Mouse (Mus musculus): ENCODE measurements around the gene Fbxo10. TPM values are rescaled to one million over a fixed set of nuclear protein-coding genes. Genes with fewer than 3 reads are reported as not detected.
"Not testable (repeated sequence)": the region's sequence is repeated elsewhere in the genome, so short reads cannot be mapped to it uniquely, and the experiment has no call there.

Gene Fbxo10
- total RNA-seq, 2 experiments from 2014 or later = 11.1 to 12.8 TPM

DNA sequence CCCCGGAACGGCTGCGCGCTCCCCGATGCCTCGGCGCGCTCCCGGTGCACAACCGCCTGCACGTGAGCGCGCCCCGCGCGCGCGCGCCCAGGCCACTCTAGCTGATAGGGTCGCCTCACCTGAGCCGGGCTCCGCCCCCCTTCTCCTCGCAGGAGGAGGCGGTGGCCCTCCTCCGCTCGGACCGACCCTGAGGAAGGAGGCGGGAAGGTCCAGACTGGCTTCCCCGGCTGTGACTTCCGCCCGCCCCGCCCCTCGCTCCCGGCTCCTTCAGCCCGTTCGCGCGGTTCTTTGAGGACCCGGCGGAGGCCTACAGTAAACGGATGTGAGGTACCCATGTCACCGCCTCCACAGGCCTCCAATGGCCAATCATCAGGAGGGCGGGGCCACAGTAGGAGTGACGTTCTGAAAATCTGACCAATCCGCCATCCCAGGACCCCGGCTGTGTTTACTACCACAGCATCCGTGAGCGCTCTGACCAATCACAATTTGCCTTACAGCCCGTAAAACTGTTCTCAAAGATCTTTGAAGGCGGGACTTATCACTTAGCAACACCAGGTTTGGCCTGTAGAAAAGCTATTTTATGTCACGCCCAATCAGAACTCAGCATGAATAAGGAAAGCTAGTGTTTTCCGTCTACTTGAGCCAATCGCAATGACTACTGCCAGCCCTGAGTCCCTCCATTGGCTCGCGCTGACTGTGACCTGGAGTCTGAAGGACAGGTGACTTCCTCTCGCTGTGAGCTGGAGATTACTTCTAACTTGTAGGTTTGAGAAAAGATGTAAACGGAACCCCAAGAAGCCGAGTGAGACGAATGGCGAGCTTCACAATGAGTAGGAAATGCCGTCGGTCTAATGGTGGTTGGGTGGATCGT is 72.1 kb downstream of the Fbxo10 start, which contains the start of gene Zbtb5:
Gene Zbtb5, minus strand, starts transcription at position 308 of the 871 bp plus-strand sequence.
- peak; percentile 100 for DNase-seq (ENCODE audit: low spot score)
- intact Hi-C loops (cut with DNase I) = loop anchor here (5.0 to 10.0 kb wide), 3 partner anchors 40 to 522 kb away; partner anchors contain the start of genes Shb and Slc25a51

DNA sequence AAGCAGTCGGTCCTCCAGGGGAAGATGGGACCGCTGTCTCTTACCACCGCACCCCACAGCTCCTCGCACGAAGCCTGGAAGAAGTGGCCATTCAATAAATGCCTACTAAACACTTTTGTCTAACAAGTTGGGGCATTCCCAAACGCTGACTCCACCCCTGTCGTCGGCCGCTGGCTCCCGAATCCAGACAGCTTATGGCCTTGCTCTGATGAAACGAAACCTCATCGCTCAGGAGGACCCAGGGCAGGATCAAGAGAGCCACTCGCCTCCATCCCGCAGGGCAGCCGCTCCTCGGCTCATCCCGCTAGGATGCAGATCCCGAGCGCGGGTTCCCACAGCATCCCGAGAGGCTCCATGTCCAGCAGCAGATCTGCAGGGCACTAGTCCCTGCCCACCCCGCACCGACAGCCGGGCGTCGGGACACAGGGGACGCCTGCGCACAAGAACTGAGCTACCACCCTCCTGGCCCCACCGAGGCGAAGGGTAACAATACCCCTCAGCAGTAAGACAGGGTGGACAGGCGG is 72.8 kb downstream of the Fbxo10 start:
- intact Hi-C loops (cut with DNase I) = loop anchor here (5.0 to 10.0 kb wide), 3 partner anchors 39 to 523 kb away; partner anchors contain the start of genes Shb and Slc25a51
- DNase-seq (ENCODE audit: low spot score) = peak; percentile 51

DNA sequence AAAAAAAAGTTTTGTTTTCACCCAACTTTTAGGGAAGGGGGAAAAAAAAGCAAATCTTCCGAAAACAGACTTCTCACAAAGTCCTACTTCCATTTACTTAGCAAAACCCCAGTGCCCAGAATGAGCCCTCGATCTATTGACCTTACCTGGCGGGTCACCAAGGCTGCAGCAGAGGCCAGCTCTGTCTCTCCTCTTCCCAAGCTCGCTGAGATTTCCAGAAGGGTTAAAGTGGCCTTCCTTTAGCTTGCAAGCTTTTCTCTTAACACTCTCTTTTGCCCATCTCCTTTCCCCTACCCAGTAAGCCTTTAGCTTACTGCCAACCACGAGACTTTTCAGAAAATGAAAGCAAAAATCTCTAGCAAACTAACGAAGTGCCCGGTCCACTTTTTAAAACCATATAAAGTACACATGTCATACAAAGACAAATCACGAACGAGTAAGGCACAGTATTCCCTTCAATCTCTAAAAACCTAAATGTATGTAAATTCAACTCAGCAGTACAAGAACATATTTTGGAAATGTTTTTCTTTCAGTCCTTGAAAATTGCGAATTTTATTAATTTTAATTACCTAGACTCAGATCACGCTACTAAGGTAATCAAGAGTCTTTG is 73.5 kb downstream of the Fbxo10 start:
- intact Hi-C loops (cut with DNase I) = loop anchor here (5.0 to 10.0 kb wide), 3 partner anchors 39 to 524 kb away; partner anchors contain the start of genes Shb and Slc25a51
- DNase-seq (ENCODE audit: low spot score) = no peak

DNA sequence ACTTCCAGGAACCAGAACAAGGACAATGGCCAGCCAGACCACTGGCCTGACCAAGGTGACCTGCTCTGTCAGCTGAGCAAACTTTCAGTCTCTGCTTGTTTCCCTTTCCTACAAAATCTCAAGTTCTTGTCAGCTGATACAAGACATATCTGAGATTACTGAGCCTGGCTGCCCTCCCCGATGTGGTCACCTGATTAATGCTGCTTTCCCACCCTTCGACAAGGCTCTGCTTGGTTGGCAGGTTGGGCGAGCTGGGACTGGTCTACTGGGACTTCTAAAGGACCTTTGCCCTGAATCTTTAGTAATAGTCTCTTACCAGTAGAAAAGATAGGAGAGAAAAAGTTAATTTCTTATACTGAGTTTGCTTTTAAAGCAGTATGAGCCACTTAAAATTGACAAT is 79.0 kb downstream of the Fbxo10 start:
- intact Hi-C loops (cut with DNase I) = no loop called here
- DNase-seq (ENCODE audit: low spot score) = no peak

DNA sequence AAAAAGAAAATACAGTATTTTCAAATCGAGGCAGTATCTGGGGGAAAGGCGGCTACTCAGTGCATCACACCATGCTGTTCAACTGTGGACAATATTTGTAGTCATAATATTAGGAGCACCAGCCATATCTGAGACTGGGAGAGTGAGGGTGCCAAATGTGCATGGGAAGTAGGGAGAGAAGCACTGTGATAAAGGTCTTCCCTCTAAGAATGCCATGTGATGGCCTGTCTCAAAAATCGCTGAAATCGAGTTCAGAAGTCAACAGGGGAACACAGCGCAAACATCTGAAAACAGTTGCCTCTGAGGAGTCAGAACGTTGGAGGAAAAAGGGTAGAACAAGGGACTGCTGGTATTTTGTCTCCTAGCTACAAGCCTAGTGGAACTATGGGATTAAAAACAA is 84.4 kb downstream of the Fbxo10 start:
- DNase-seq (ENCODE audit: low spot score) = no peak
- intact Hi-C loops (cut with DNase I) = no loop called here

DNA sequence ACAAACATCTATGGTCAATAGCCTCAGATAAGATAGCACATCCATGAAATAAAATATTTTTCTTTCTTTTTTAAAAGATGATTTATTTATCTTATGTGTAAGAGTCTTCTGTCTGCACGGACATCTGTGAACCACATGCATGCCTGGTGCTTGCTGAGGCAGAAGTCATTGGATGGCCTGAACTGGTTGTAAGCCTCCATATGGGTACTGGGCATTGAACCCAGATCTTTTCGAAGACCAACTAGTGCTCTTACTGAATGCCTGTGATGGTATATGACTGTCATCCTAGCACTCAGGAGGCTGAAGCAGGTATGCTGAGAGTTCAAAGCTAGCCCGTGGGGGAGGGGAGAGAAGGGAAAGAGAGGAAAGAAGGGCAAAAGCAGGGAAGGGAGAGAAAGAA is 86.3 kb downstream of the Fbxo10 start:
- DNase-seq (ENCODE audit: low spot score) = no peak
- intact Hi-C loops (cut with DNase I) = no loop called here

DNA sequence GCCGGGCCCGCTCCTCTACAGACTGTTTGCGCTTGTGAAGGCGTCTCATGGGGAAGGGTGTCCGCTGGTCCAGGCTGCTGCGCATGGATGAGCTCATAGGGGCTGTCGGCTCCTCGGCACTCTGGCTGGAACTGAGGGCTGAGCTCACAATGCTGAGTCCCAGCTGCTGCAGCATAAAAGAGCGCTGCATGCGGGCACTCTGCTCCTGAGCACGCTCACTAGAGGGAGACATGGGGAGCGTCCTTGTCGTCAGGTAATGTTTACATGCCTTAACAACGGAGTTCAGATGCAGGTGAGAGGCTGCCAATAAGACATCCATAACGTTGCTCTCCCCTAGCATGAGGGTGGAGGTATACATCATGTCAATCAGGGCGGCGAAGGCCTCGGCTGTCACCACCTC is 89.6 kb downstream of the Fbxo10 start:
- no peak for DNase-seq (ENCODE audit: low spot score)
- intact Hi-C loops (cut with DNase I) = no loop called here

DNA sequence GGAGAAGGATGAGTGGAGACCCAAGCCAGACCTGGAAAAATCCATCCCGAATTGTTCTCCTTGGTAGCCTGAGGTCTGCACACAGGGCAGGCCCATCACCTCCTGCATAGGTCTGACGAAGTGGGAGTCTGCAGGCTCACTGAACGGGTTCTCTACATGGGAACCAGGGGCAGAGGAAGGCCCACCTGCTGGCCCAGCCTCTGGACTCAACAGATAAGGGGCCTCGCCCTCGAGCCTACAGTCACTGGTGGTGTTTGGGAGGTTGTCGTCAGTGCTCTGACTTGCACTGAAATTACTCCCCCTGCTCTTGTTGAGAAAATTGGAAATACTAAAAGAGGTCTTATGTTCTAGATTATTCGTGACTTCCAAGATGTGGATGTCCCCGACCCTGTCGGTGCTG is 90.6 kb downstream of the Fbxo10 start:
- DNase-seq (ENCODE audit: low spot score) = no peak
- intact Hi-C loops (cut with DNase I) = no loop called here

DNA sequence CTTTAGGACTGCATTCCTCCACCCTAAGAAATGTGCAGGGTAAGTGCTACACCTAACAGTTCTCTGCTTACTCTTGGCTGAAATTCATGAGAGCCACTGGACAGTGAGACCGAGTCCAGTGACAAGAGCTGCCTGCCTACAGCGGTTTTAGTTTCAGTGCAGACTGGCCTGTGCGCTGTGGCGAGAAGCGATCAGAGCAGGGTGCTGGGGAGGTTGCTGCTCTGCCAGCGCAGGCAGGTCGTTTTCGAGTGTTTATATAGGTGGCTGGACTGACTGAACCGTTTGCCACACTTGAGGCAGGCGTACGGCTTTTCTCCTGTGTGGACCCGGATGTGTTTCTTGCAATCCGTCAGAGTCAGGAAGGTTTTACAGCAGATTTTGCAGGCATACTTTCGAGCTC is 91.2 kb downstream of the Fbxo10 start:
- intact Hi-C loops (cut with DNase I); DNase-seq (ENCODE audit: low spot score): not testable (repeated sequence)

DNA sequence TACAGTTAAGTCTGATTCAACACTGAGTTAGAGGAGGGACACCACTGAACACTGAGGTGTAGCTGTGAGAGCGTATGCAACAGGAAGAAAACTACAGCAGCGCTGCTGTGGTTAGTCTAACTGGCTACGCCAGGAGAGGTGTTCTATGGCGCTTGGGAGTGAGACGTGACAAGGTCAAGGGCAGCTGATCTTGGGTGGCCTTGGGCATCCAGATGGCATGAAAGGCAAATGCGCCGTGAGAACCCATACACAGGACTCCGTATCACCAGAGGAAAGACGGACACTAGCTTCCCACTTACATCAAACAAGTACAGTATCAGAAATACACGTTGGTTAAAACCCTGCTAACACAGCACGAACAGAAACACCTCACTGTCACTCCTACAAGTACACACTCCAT is 92.1 kb downstream of the Fbxo10 start:
- DNase-seq (ENCODE audit: low spot score); intact Hi-C loops (cut with DNase I): not testable (repeated sequence)

DNA sequence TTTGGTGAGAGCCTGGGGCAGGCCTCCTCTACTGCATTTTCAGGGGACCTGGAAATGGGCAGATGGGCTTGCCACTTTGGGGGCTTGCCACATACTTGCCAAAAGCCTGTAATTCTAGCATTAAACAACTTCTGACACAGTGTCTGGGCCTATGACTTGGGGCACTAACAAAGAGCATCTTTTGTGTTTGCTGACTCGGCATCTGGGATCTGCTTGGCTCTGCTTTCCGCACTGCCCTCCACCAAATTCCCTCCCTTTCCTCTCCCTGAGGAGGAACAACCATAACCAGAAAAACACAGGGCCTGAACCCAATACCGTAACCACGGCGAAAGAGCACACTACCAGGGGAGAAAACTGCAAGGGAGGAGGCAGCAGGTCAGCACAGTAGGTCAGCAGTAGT is 93.8 kb downstream of the Fbxo10 start:
- no peak for DNase-seq (ENCODE audit: low spot score)
- intact Hi-C loops (cut with DNase I) = no loop called here

Other genes with a start within 250 kb of the Fbxo10 start
- gene Grhpr, start 103.2 kb downstream of the Fbxo10 start, total RNA-seq (2021) = 10 to 100 TPM; 38.5 to 39.5 TPM
- 1 to 10 TPM; 6.3 to 6.7 TPM for gene Zbtb5, start 72.2 kb downstream of the Fbxo10 start, total RNA-seq (2021)
- gene Polr1e, start 66.0 kb downstream of the Fbxo10 start, total RNA-seq (2021) = 10 to 100 TPM; 19.4 to 26.6 TPM
- 100 to 1,000 TPM; 212 to 250 TPM for gene Tomm5, start 23.5 kb upstream of the Fbxo10 start, total RNA-seq (2021)
- gene Frmpd1, start 100.3 kb upstream of the Fbxo10 start, total RNA-seq (2021) = under 1 TPM; 0.22 to 0.29 TPM
- 1 to 10 TPM; 3.5 to 6.2 TPM for gene Trmt10b, start 212.5 kb upstream of the Fbxo10 start, total RNA-seq (2021)